Mouse (Mus musculus): ENCODE data around the gene Zic3.

The Zic3 gene

DNA sequence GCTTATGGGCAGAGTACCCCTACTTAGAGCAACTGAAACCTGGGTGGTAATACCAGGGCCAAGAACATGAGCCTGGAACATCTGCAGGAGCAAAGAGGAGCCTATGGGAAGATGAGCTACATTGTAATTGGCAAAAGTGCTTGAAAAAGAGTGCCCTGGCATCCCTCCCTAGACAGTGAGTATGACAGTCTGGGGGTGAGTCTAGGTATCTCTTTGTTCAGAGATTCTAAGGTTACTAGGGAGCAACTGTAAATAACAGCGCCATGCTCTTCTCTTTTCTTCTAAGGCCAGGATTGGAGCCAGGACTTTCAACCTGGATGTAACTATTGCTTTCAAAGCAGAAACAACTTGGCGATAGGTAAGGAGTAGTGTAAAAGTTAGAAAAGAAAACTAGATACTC, at the start of gene Zic3:
Gene Zic3 (plus strand): TSS at position 301 of the 400 bp plus-strand sequence.
- DNase-seq (ENCODE audit: low read depth, low spot score), result no peak

DNA sequence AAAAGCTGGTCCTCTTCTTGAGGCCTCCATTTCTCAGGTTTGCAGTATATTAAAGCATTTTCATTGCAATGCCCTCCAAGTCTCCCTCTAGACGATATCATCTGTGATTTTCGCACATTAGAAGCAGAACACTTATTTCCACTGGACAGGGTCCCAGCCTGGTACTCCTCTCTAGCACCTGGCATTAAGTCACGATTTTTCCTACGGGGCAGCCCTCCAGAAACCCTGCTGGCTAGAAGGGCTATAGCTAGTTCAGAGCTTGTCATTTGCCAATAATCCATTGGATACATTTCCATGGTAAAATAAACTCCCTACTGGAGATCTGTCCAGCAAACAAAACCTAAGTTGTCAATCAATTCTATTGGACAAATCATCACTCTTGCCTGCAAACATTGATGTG, 40.1 kb upstream of the Zic3 start:
- no peak for DNase-seq (ENCODE audit: low read depth, low spot score)

DNA sequence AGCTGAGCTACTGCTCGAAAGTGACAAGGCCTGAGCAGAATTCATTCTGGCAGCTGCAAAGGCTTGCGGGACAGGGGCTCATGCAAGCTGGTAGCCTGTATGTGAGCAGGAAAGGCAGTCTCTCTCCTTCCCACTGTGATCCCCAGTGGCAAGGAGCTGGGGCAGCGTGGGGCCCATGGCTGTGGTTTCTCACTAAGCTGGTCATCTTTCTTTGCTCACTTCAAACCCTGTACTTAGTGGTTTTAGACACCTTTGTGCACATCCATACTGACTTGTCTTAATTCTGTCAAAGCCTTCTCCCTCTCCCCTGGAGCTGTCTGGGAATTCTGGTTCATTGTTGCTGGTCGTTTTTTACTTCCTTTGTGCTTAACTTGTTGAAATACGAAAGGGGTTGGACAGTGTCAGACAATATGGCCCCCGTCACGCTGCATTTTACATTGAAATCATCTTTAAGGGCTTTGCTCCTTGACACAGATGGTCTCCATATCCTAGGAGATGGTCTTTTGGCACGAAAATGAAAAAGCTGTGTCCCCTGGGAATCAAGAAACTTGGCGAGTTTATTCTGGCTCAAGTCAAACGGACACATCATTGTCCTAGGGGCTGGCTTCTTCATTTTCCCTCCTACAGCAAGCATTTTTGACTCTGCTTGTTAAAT, 34.9 kb upstream of the Zic3 start:
- DNase-seq (ENCODE audit: low read depth, low spot score), result no peak

DNA sequence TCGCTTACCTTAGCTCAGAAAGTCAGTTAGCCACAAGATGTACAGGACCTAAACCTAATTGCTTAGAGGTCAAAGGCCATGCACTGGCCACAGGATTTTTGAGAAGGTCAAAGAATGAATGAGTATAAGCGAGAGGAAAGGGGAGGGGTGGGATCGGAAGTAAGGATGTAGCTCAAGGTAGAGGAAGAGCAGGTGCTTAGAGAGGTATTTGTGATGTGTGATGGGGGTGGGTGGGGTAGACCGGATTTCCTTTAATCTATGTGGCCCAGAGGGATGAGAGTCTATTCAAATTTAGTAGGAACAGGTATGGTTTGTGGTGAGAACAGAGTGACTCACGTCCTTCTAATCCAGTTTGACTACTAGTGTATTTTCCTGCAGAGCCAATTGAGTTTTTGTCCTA, 9.1 kb upstream of the Zic3 start:
- DNase-seq (ENCODE audit: low read depth, low spot score), result no peak

DNA sequence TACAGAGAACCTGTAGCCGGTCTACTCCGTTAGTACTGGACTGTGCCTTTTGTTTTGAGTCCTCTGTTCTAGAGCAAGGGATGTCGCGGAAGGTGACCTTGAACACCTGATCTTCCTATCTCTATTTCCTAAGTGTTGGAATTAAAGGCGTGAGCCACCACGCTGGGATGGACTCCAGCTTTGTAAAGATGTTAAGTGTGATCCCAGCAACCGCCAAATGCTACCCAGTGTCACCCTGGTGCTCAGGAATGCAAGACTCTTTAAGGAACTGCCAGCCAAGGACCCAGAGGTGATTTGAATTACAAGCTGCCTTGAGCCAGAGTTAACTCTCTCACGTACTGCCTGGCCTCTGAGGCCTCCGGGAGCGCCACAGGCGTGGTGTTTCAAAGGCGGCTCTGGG, 8.4 kb upstream of the Zic3 start:
- no peak for DNase-seq (ENCODE audit: low read depth, low spot score)

DNA sequence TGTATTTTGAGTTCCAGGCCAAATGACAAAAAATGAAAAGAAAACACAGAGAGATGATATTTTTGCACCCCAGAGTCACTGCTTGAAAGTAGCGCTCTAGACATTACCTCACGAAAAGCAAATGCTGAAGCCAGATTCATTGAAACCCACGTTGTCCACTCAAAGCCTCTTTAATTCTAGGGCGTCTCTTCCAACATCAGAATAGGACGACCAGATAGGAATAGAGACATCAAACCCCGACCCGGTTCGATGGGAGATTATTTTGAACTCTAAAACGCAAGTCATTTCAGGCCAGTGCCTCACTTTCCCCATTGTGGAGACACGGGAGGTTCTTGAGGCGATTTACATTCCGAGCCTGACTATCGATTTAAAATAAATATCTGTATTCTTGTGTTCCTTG, 7.7 kb upstream of the Zic3 start:
- no peak for DNase-seq (ENCODE audit: low read depth, low spot score)

DNA sequence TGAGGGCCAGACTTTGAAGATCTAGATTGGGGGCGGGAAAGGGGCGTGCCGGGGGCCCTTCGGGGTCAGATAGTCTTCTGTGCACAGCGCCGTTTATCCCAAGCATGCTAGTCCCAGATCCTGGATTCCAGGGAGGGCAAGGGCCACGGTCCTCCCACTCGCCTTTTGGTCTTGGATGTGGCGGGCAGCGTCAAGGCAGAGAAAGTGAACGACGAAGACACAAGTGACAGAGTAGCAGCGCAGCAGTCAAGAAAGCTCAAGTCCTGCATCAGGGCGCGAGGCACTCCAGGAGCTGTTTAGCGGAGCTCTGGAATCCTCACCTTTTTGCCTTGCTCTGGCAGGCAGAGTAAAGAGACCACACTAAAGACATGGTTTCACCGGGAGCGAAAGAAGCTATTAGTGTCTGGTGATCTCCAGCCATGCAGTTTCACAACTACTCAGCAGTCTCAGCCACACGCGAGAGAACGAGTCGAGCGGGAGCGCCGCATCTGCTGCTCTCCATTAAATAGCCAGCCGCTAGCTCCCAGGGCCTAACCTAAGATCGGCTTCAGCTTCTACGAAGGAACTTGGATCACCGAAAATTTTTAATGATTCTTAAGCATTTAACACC, 7.1 kb upstream of the Zic3 start:
- no peak for DNase-seq (ENCODE audit: low read depth, low spot score)

DNA sequence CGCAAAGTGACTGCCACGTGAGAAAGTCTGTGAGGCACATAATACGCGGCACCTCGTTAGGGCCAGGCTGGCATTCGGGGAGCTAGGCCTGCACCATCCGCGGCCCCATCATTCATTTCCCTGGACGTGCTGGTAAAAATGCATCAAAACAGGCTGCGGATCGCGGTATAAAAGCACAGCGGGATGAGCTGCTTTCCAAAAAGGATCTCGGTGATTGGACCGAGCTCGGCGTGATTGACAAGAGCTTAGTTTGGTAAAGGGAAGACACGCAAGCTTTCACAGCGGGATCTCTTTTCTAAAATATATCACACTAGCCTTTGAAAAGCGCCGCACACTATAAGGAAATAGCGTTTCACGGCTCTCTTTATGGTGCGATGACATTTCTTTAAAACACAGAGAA, 3.8 kb upstream of the Zic3 start:
- no peak for DNase-seq (ENCODE audit: low read depth, low spot score)

DNA sequence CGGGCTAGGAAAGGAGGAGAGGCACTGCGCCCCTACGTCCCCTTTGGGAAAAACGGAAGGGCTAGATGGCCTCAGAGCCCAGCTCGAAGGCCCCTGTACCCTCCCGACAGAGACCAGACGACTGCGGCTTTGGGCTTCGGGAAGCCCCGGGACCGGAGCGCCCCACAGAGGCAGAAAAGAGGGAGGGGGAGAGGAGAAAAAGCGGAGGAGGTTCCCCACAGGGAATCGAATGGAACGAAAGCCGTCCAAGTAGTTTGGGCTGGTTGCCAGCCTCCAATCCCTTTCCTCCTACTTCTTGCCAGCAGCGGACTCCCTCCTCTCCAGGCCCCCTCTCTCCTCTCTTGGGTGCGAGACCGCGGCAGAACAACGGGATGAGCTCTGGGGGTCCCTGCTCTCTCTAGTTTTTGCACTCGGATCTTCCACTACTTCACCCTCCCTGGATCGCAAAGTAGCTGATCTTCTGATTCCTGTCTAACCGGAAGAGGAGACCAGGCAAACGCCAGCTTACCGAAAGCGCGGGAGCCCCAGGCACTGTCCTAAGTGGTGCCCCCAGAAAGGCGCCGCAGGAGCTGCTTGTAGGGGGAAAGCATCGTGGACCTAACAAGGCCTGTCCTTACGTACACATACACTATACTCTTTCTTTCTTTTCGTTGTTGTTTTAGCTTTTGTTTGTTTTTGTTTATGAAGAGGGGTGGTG, 3.1 kb upstream of the Zic3 start:
- no peak for DNase-seq (ENCODE audit: low read depth, low spot score)

DNA sequence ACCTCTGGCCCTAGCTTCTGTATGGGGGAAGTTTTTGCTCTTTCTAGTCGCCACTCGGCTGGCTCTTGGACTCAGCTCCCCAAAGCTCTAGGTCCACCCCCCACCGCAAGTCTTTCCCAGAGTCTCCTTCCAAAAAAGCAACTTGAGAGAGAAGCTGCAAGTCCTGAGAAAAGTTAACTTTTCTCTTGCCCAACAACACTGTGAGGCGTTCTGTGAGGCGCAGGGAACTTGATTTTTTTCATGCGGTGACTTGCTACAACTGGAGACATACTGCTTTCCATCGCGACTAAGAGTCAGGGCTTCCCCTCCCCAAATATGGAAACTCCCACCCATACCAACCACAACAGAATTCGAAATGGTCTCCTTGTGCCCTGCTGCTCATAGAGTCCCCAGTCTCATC, 5.1 kb downstream of the Zic3 start:
- DNase-seq (ENCODE audit: low read depth, low spot score), result no peak

DNA sequence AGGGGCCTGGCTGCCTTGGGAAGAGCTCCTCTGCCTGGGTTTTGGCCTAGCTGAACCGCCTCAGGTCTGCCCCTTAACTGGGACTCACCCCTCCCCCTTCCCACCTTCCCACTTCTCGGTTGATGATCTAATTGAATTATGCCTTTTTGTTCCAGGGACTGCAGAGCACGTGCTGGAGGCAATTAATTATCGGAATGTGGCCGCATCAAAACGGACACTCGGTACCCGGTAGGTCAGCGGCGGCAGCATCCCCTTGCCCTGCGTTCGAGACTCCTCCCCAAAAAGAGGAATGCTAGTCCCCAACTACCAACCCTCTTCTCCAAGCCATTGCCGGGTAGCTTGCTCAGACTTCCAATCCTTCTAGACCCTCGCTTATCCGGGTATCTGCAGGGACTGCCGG, 5.6 kb downstream of the Zic3 start:
- no peak for DNase-seq (ENCODE audit: low read depth, low spot score)

DNA sequence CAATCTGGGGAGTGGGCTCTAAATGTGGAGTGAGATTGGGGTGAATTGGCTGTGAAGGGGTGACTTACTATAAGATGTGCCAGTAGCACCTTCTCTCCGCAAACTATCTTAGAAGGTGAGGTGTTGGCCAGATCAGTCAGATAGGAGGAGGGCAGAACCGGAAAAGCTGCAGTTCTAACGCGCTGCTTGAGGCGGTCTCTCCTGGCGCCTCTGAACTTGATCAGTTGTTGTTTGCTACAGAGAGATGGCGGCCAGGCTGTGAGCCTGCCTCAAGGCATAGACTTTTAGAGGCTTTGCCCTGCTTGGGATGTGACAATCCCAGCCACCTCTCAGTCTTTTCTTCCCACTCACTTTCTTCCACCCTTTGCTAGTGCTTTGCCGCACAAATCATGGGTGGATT, 6.4 kb downstream of the Zic3 start:
- no peak for DNase-seq (ENCODE audit: low read depth, low spot score)

DNA sequence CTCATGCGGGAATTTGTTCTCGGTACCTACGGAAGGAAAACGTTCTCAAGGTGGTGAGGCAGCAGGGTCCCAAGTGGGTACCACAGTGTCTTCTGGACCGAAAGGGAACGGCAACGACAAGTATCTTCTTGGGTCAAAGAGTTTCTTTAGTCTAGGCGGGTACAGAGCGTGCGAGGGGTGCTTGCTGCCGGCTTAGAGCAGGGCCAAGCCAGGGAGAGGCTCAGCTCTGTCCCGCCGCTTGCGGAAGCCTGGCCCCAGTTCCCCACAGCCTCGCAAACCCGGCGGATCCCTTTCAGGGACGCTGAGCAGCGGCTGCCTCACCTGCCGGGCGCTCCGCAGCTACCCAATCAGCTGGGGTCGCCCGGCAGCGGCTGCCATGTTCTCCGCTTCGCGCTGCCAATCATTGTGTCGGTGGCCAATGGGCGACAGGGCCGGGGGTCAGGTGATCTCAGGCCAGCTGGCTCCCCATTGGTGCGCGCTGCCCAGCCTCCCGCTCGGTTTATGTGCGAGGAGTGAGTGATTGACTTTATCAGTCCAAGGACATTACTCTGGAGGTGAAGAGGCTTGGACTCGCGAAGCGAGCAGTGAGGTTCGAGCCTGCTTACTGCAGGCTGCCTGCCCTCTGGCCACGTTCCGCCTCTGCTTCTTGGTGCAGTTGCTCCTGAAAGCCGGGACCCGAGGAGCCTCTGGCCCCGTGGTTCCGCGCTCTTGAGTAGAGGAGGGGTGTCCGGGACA, 7.8 kb downstream of the Zic3 start:
- DNase-seq (ENCODE audit: low read depth, low spot score), result no peak

DNA sequence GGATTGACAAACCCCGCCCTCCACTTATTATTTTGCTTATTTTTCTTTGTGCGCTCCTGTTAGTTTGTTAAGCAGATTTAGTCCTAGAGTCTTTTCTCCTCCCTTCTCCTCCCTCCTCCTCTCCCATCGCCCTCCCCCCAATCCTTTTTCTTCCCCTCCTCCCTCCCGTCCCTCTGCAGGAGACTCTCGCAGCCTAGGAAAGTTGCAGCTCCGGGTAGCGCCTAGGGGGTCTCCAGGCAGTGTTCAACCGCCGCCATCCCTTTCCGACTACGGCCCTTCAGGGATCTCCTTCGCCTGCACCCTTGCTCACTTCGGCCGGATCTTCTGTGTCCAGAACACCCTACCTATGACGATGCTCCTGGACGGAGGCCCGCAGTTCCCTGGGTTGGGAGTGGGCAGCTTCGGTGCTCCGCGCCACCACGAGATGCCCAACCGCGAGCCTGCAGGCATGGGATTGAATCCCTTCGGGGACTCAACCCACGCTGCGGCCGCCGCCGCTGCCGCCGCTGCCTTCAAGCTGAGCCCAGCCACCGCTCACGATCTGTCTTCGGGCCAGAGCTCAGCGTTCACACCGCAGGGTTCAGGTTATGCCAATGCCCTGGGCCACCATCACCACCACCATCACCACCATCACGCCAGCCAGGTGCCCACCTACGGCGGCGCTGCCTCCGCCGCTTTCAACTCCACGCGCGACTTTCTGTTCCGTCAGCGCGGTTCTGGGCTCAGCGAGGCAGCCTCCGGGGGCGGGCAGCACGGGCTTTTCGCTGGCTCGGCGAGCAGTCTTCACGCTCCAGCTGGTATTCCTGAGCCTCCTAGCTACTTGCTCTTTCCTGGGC, 8.6 kb downstream of the Zic3 start:
- no peak for DNase-seq (ENCODE audit: low read depth, low spot score)

DNA sequence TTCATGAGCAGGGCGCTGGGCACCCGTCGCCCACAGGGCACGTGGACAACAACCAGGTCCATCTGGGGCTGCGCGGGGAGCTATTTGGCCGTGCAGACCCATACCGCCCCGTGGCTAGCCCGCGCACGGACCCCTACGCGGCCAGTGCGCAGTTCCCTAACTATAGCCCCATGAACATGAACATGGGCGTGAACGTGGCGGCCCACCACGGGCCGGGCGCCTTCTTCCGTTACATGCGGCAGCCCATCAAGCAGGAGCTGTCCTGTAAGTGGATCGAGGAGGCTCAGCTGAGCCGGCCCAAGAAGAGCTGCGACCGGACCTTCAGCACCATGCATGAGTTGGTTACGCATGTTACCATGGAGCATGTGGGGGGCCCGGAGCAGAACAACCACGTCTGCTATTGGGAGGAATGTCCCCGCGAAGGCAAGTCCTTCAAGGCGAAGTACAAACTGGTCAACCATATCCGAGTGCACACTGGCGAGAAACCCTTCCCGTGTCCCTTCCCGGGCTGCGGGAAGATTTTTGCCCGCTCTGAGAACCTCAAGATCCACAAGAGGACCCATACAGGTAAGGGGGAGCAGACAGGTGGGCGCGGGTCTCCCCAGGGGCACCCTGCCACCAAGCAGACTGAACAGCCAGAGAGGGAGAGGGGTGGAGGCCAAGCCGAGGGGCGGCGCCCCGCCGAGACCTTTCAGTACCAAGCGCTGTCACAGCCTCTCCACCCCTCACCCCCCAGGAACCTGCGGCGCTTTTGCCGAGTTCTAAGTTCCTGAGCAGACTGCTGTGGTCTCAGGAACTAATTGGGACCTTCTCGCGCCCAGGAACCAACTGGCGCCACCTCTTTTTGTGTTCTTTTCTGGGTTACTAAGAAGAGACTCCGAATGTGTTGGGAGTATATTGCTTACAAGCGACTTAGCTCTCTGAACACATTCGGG, 9.4 kb downstream of the Zic3 start:
- no peak for DNase-seq (ENCODE audit: low read depth, low spot score)

DNA sequence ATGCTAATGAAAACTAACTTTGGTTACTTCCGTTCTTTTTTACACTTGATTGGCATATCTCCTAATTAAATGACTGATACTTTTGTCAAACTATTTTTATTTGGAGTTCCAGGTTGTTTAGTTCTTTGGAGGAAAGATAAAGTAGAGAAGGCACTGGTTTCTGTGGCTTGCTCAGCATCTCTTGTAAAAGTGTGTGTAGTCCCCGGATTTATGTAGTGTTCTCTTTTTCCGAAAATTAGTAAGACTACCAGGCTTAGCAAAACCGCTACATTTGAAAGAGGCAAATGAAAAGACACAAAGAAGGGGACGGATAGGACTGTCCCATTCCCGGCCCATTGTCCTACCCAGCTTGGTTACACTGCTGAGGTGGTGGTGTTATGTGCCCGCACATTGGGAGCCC, 10.1 kb downstream of the Zic3 start:
- DNase-seq (ENCODE audit: low read depth, low spot score), result no peak

DNA sequence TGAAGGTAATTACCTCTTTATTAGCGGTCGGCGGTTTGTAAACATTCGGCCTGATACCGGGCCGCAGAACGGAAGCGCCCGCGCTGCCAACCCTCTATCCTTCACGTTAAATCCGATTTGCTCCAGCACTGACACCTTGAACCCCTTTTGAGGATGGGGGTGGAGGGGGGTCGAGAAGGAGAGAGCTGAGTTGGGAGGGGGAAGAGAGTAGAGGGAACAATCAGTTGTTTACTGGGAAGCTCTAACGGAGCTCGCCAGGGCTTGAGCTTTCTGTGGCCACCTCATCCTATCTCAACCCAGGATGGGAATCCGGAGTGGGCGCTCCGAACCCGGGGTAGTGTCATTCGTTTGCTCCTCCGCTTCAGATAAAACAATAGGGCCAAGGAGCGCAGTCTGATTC, 11.0 kb downstream of the Zic3 start:
- DNase-seq (ENCODE audit: low read depth, low spot score), result no peak

DNA sequence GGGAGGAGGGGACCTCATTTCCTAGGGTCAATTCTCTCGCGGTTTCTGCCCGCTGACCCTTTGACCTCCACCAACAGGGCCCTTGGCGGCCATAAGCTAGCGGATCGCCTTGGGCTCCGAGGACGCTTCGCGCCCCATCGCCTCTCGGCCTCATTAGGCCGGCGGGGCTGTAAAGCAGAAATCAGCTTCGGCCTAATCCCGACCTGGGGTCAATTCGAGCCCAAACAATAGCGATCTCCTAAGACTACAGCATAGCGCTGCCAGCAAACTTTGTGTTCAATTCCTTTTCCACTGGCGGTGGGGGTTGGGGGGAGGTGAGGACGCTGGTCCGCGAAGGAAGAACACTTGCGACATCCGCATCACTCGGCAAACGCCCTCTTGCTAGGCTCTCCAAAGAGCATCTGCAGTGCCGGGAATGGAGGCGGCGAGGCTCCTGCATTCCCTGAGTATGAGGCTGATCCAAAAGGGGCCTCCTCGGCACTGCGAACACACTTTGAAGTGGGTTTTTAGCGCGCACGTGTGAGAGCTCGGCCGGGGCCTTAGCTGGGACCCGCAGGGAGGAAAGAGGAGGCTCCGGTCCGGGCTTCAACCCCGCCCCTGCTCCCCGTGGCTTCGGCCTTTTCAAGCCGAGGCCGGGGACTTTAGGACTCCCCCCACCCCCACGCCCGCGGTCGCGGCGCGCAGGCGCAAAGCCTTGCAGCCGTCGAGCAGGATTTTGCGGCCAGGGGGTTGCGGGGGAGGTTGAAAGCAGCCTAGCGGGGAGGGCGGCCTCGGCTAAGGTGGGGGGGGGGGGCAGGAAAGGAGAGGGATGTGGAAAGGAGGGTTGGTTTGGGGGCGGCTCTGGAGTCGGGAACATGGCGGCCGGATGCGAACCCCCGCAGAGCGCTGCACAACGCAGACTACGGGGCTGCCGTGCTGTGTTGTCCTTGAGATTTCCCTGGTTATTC, 15.8 kb downstream of the Zic3 start:
- no peak for DNase-seq (ENCODE audit: low read depth, low spot score)

DNA sequence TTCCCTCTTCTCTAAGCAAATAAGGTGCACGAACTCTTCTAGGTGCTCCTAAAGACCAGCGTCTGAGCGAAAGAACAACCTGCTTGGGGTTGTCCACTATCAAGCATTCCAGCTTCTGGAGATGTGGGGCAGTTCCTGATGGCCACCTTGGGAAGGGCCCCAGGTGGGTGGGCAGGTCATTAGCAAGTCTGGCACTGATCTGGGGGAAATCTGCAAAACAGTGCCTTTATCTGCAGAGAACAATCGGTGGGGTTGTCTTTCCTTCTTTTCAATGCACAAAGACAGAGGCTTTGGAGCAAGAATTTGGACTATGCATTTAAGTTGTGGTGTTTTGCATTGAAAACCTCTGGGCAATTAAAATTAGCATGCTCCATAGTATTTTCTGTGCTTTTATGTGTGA, 17.2 kb downstream of the Zic3 start:
- DNase-seq (ENCODE audit: low read depth, low spot score), result no peak
